Mouse (Mus musculus): Measurements from ENCODE around the gene Ftsj3.

Gene Ftsj3

DNA sequence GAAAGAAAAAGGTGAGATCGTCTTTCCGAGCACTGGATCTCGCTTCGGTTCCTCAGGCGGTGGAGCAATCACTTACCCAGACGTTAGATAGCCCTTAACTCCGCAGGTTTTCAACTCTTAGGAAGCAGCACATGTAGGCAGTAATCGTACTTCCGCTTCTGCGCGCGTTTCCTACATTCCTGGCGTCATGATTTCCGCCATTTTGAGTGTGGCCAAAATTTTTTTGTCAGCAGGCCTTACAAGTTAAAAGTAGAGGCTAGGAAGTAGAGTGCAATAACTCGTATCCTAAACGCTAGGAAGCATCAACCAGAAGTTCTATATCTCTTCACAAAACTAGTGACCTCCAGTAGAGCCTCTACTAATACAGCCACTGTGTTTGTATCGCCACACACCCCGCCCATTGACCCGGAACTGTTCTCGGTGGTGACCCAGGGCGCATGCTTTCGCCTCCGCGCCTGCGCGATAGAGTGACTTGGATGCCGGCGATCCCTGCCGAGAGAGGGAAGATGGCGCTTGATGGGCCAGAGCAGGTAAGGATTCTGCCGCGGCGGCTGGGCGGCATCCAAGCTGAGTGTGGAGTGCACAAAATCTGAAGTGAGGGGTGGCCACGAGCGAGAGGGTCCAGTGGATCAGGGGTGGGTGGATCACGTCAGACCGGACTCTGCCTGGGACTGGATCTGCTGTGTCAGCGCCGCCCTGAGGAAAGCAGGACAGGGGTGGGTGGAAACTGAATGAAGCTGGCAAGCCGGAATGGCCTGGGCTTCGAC, at the start of gene Ftsj3, which contains the start of gene Psmc5:
Gene Ftsj3, minus strand, starts transcription at position 395 of the 767 bp plus-strand sequence.
Gene Psmc5, plus strand, starts transcription at position 470 of the 767 bp plus-strand sequence.
- DNase-seq (ENCODE audit: low spot score): peak; percentile 99

GRCm38 (mm10) chr11:106305348-106306064, 49.6 kb upstream of the Ftsj3 start:
- no peak for DNase-seq (ENCODE audit: low spot score)

- peak; percentile 62 for DNase-seq (ENCODE audit: low spot score)
Measured at GRCm38 (mm10) chr11:106302634-106303033, 46.8 kb upstream of the Ftsj3 start.

- no peak for DNase-seq (ENCODE audit: low spot score)
Measured at GRCm38 (mm10) chr11:106301765-106302164, 45.9 kb upstream of the Ftsj3 start, which contains the start of gene Gh. Gene Gh (minus strand): TSS chr11:106301865.

GRCm38 (mm10) chr11:106291861-106292260, 36.0 kb upstream of the Ftsj3 start:
- DNase-seq (ENCODE audit: low spot score): no peak

- no peak for DNase-seq (ENCODE audit: low spot score)
Measured at GRCm38 (mm10) chr11:106290376-106290775, 34.5 kb upstream of the Ftsj3 start.

- no peak for DNase-seq (ENCODE audit: low spot score)
Measured at GRCm38 (mm10) chr11:106289369-106289768, 33.5 kb upstream of the Ftsj3 start.

DNA sequence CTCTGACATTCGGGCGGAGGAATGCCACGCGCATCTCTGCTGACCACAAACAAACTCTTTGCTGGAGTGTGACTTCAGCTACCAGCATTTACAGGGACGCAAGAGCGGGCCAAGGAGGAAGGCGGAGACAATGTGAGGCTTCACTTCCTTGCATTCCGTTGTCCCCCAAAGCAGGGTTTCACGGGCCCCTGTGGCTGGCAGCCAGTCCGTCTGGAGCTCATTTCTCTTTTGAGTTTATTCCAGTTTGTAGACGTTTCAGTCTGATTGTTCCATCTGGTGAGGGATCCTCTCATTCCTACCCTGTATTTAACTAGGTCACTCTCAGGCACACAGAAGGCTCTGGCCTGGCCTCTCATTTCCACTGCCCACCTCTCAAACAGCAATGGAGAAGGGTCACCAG, 31.1 kb upstream of the Ftsj3 start:
- DNase-seq (ENCODE audit: low spot score): no peak

- DNase-seq (ENCODE audit: low spot score): no peak
Measured at GRCm38 (mm10) chr11:106286206-106286605, 30.3 kb upstream of the Ftsj3 start.

- no peak for DNase-seq (ENCODE audit: low spot score)
Measured at GRCm38 (mm10) chr11:106284126-106284525, 28.2 kb upstream of the Ftsj3 start.

DNA sequence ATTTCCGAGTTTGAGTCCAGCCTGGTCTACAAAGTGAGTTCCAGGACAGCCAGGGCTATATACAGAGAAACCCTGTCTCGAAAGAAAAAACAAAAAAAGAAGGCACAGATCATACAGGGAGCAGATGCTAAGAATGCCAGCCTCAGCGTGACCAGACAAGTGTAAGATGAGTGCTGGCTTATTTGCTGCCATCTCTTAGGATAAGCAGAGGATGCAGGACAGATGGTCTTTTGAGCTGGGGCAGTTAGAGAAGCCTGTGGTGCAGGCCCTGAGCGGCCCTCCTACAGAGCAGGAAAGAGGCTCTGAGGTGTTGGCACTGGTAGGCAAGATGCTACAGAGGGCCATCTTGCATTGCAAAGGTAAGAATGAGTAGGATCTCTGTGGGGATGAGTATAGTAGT, 27.5 kb upstream of the Ftsj3 start:
- DNase-seq (ENCODE audit: low spot score): no peak

GRCm38 (mm10) chr11:106282452-106282851, 26.6 kb upstream of the Ftsj3 start:
- no peak for DNase-seq (ENCODE audit: low spot score)

- peak; percentile 94 for DNase-seq (ENCODE audit: low spot score)
Measured at GRCm38 (mm10) chr11:106276454-106276853, 20.6 kb upstream of the Ftsj3 start, which contains the start of gene Tcam1. Gene Tcam1 (plus strand): TSS chr11:106276672.

GRCm38 (mm10) chr11:106274971-106275411, 19.1 kb upstream of the Ftsj3 start:
- peak; percentile 57 for DNase-seq (ENCODE audit: low spot score)

- DNase-seq (ENCODE audit: low spot score): no peak
Measured at GRCm38 (mm10) chr11:106274374-106274773, 18.5 kb upstream of the Ftsj3 start.

DNA sequence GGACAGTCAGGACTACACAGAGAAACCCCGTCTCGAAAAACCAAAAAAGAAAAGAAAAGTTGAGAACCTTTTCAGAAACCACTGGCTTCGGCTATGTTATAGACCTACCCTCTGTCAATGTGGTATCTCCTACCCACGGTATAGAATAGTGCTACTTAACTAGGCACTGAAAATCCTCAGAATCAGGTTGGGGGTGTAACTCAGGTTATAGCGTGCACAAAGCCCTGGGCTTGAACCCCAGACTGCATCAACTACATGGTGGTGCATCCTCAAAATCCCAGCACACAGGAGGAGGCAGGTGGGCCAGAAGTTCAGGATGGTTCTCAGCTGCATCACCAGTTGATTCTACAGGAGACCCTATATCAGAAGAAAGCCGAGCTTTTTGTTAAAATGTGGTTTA, 17.9 kb upstream of the Ftsj3 start:
- DNase-seq (ENCODE audit: low spot score): no peak

GRCm38 (mm10) chr11:106273311-106273684, 17.4 kb upstream of the Ftsj3 start:
- DNase-seq (ENCODE audit: low spot score): no peak

DNA sequence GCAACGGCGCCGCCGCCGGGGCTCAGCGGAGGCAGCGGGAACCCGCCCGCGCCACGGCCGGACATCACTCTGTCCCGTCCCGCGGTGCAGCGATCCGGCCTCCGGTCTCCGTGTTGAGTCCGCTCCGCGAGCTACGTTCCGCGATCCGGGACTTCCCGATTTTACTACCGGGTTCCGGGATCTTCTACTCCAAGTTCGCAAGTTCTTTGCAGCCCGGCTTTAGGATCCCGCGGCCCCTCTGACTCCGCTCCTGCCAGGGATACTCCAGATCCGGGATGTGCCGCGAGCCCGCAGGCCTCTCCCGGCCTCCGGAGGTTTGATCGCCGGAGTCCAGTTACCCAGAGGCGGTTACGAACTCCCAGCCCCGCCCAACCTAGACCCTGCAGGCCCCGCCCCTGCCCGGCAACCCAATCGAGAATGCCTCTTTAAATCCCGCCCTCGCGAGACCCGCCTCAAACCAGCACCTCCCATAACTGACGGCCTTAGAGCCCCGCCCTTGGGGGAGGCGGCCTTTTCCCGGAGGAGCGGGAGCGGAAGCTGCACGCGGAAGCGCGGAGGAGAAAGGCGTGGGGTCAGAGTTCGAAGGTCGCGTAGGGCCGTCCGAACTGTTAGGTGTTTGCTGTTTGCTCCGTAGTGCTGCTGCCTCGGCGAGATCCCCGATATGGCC, 16.9 kb upstream of the Ftsj3 start, which contains the start of gene Smarcd2:
Gene Smarcd2, minus strand, starts transcription at position 329 of the 667 bp plus-strand sequence.
- peak; percentile 97 for DNase-seq (ENCODE audit: low spot score)

DNA sequence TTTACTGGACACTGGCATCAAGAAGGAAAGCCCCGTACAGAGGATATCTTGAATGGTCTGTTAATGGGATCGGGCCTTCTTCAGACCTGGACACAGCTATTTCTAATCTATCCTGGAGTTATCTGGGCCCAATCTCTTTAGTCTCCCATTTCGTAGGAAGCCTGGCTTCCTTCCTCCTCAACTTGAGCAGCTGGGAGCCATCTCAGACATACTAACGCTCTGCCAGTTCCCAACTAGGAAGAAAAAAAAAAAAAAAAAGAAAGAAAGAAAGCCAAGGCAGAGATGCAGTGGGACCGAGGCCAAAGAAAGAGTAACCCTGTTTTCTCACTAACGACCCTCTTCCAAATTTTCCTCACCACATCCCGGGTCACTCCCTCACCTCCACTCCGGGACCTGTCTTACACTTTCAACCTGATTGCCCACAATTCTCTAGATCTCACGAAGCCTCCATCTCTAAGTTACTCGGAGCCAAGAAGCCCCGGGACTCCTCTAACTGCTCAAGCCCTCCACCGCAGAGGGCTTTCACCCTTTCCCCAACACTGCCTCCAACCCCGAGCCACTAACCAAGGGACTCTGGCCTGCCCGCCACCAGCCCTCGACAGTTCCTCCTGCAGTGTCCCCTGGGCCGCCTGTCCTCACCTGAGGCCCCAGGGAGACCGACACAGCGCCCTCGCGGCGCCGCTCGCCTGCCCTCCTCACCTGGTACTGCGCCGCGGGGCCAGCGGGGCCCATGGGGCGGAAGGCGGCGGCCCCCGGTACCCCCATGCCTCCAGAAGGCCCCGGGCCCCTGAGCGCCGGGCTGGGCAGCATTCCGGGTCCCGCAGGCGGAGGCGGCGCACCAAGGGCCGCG, 16.1 kb upstream of the Ftsj3 start:
- DNase-seq (ENCODE audit: low spot score): no peak

DNA sequence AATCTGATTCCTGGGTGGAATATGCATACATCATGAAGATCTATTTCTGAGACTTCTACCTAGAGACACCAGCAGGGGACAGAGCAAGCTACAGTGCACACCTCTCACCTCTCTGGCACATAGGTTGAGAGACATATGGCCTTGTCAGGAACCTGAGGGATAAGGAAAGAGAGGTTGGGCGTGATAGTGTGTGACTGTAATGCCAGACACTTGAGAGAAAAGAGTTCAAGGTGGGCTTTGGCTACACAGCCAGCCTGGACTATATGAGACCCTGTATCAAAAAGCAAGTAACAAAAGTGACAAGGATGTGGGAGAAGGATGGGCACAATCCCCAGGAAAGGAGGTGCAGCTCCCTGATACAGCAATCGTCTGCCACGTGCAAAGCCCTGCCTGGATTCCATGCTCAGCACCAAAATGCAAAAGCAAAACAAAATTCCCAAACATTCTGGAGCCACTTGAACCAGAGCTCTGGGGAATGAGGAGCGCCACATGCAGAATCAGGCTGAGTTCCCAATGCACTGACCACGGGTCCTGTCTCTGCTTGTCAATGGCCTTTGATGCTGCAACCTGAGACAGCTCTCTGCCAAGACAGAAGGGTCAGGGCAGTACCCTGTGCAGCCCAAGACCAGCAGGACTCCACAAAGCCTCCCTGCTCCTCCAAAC, 15.4 kb upstream of the Ftsj3 start:
- DNase-seq (ENCODE audit: low spot score): no peak

DNA sequence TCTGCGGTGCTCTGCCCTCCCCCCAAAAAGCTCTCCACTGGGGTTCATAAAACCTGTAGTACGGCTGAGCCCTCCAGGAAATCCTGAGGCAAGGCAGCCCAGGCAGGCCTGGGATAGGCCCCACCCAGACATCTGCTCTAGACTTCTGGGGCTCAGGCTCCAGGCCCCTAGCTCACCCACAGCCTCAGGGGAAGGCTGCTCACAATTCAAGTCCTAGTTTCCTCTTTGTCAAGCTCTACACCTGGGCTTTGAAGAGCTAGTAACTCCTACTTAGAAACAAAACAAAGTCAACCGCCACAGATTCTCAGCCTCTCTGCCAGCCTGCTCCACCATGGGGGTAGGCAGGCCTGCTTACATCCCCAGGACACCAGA, 13.2 kb upstream of the Ftsj3 start:
- no peak for DNase-seq (ENCODE audit: low spot score)

All from ovary, postnatal 14 days (tissue).